14 mouse cellular contexts compared by ENCODE assay signal in the genomic region with DNA sequence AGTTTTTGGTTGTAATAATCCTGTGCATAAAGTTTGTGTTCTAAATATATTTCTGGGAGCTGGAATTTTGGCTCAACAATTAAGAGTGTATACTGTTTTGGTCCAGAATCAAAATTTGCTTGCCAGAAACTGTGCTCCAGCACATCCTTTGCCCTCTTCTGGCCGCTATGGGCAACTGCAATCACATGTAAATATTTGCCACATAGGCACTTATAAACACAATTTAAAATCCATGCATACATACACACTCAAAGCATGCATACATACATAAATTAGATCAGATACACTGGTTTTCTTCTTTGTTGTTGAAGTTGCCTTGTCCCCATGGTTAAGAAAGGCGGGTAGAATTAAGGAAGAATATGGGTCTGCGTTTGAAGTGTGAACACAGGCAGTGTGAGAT.
DNase-seq lines count a peak whose midpoint lies in the region; ATAC-seq and TF ChIP-seq lines count a peak whose summit lies in the region.
"Had no signal": no experiment of that assay in that cellular context is flagged by ENCODE, and none has a peak within 500 bp of the region (broad histone marks: within the 10 kb centered on the region; RNA-seq: fewer than 3 reads in every experiment).

No protein-coding gene starts in this region.

- H3K9ac ChIP-seq in hindbrain, postnatal 0 days (replicated peaks; ENCODE audit: low read length): no peak overlapping the region
- no peak overlapping the region for H3K9ac ChIP-seq in ES-Bruce4 (ENCODE audit: low read depth, poor library complexity, severe bottlenecking)
- H3K9ac ChIP-seq: heart, embryonic 13.5 days; hindbrain, embryonic 15.5 days; kidney, embryonic 15.5 days; limb, embryonic 13.5 days had no signal

- WGBS in hindbrain, postnatal 0 days: 67% methylated on average over 3 of the region's 3 CpGs
- 70% methylated on average over 3 of the region's 3 CpGs for WGBS in hindbrain, embryonic 10.5 days
- WGBS in embryonic facial prominence, embryonic 10.5 days: 70% methylated on average over 3 of the region's 3 CpGs

- TF ChIP-seq POLR2A in ES-Bruce4 (IDR thresholded peaks at IDR 0.05; ENCODE audit: insufficient read depth, low read length): no peak
- no peak for TF ChIP-seq POLR2A in cortical plate, adult 2 months (IDR thresholded peaks at IDR 0.05; ENCODE audit: extremely low read depth, insufficient read depth, low read length)

- no peak overlapping the region for H3K4me3 ChIP-seq in hindbrain, postnatal 0 days (ENCODE audit: low read length)
- no peak overlapping the region for H3K4me3 ChIP-seq in hindbrain, embryonic 10.5 days
- H3K4me3 ChIP-seq in ES-Bruce4 (ENCODE audit: low read depth, low read length): no peak overlapping the region
- H3K4me3 ChIP-seq in cortical plate, adult 2 months (ENCODE audit: insufficient read depth, low read length): no peak overlapping the region
- no peak overlapping the region for H3K4me3 ChIP-seq in embryonic facial prominence, embryonic 10.5 days
- H3K4me3 ChIP-seq: heart, embryonic 13.5 days; hindbrain, embryonic 15.5 days; kidney, embryonic 15.5 days; limb, embryonic 13.5 days had no signal

- no peak overlapping the region for H3K27ac ChIP-seq in hindbrain, postnatal 0 days
- H3K27ac ChIP-seq in hindbrain, embryonic 10.5 days: no peak overlapping the region
- no peak overlapping the region for H3K27ac ChIP-seq in ES-Bruce4 (ENCODE audit: insufficient read depth, low read length)
- H3K27ac ChIP-seq in cortical plate, adult 2 months (ENCODE audit: insufficient read depth, low read length): no peak overlapping the region
- no peak overlapping the region for H3K27ac ChIP-seq in embryonic facial prominence, embryonic 10.5 days (replicated peaks)
- H3K27ac ChIP-seq: heart, embryonic 13.5 days; hindbrain, embryonic 15.5 days; kidney, embryonic 15.5 days; limb, embryonic 13.5 days had no signal

- peak; percentile 34 for DNase-seq in hindbrain, postnatal 0 days (ENCODE audit: low spot score)
- no peak for DNase-seq in hindbrain, embryonic 10.5 days (ENCODE audit: low spot score)
- peak; percentile 11 for DNase-seq in 416B (ENCODE audit: low read depth)
- no peak for DNase-seq in ovary, postnatal 14 days (ENCODE audit: low spot score)
- DNase-seq in embryonic facial prominence, embryonic 10.5 days (ENCODE audit: low spot score): no peak
- DNase-seq in spleen, postnatal 10 days (ENCODE audit: low spot score in 2 of 2): no peak
- DNase-seq: adrenal gland, adult 2 months; lung, adult 18-20 months had no signal

- H3K9me3 ChIP-seq in hindbrain, postnatal 0 days (ENCODE audit: low read length): no peaks in the 10 kb centered on the region
- no peaks in the 10 kb centered on the region for H3K9me3 ChIP-seq in hindbrain, embryonic 10.5 days
- H3K9me3 ChIP-seq in ES-Bruce4 (replicated peaks; ENCODE audit: control insufficient read depth, insufficient read depth, low read length, poor library complexity, severe bottlenecking): no peaks in the 10 kb centered on the region
- H3K9me3 ChIP-seq in embryonic facial prominence, embryonic 10.5 days: no peaks in the 10 kb centered on the region
- H3K9me3 ChIP-seq: heart, embryonic 13.5 days; hindbrain, embryonic 15.5 days; kidney, embryonic 15.5 days; limb, embryonic 13.5 days had no signal

- no peaks in the 10 kb centered on the region for H3K36me3 ChIP-seq in hindbrain, postnatal 0 days (ENCODE audit: insufficient read depth, low read length)
- no peaks in the 10 kb centered on the region for H3K36me3 ChIP-seq in hindbrain, embryonic 10.5 days
- H3K36me3 ChIP-seq in ES-Bruce4 (ENCODE audit: control insufficient read depth, insufficient read depth, low read length, poor library complexity, severe bottlenecking): no peaks in the 10 kb centered on the region
- no peaks in the 10 kb centered on the region for H3K36me3 ChIP-seq in embryonic facial prominence, embryonic 10.5 days (replicated peaks)
- H3K36me3 ChIP-seq: heart, embryonic 13.5 days; hindbrain, embryonic 15.5 days; kidney, embryonic 15.5 days; limb, embryonic 13.5 days had no signal

- no peaks in the 10 kb centered on the region for H3K4me1 ChIP-seq in hindbrain, postnatal 0 days (ENCODE audit: insufficient read depth, low read length)
- H3K4me1 ChIP-seq in hindbrain, embryonic 10.5 days (replicated peaks): no peaks in the 10 kb centered on the region
- H3K4me1 ChIP-seq in ES-Bruce4 (ENCODE audit: control insufficient read depth, insufficient read depth, low read length): no peaks in the 10 kb centered on the region
- H3K4me1 ChIP-seq in cortical plate, adult 2 months (ENCODE audit: control insufficient read depth, insufficient read depth, low read length): no peaks in the 10 kb centered on the region
- no peaks in the 10 kb centered on the region for H3K4me1 ChIP-seq in embryonic facial prominence, embryonic 10.5 days
- H3K4me1 ChIP-seq: heart, embryonic 13.5 days; hindbrain, embryonic 15.5 days; kidney, embryonic 15.5 days; limb, embryonic 13.5 days had no signal

- peak; percentile 63 for TF ChIP-seq CTCF in hindbrain, postnatal 0 days (IDR thresholded peaks at IDR 0.05; ENCODE audit: low read depth)
- peak; percentile 1 for TF ChIP-seq CTCF in ES-Bruce4 (IDR thresholded peaks at IDR 0.05; ENCODE audit: low read depth, low read length)
- 0 out of 2 replicates have a peak, but pooled peaks have one; percentile 28 for TF ChIP-seq CTCF in cortical plate, adult 2 months (IDR thresholded peaks at IDR 0.05; ENCODE audit: extremely low read depth, insufficient read depth, low read length)

- no peak overlapping the region for H3K4me2 ChIP-seq in hindbrain, postnatal 0 days (ENCODE audit: low read depth, low read length)
- H3K4me2 ChIP-seq: heart, embryonic 13.5 days; hindbrain, embryonic 15.5 days; kidney, embryonic 15.5 days; limb, embryonic 13.5 days had no signal

- no peak for TF ChIP-seq EP300 in ES-Bruce4 (IDR thresholded peaks at IDR 0.05; ENCODE audit: insufficient read depth, low read depth, low read length)

- no peaks in the 10 kb centered on the region for H3K27me3 ChIP-seq in hindbrain, postnatal 0 days (ENCODE audit: insufficient read depth, low read length)
- H3K27me3 ChIP-seq in hindbrain, embryonic 10.5 days (ENCODE audit: insufficient read depth, poor library complexity, severe bottlenecking): no peaks in the 10 kb centered on the region
- no peaks in the 10 kb centered on the region for H3K27me3 ChIP-seq in ES-Bruce4 (ENCODE audit: control insufficient read depth, insufficient read depth, low read length, poor library complexity, severe bottlenecking)
- H3K27me3 ChIP-seq in embryonic facial prominence, embryonic 10.5 days (replicated peaks; ENCODE audit: low read depth, poor library complexity, severe bottlenecking): no peaks in the 10 kb centered on the region
- H3K27me3 ChIP-seq: heart, embryonic 13.5 days; hindbrain, embryonic 15.5 days; kidney, embryonic 15.5 days; limb, embryonic 13.5 days had no signal

- no peak for ATAC-seq in hindbrain, postnatal 0 days

Comparison
In these comparisons a context has a peak if more than half of its experiments do, and no peak if none do; other contexts are left out.
1. DNase-seq: peak in hindbrain, postnatal 0 days (single experiment) and 416B (single experiment); none in hindbrain, embryonic 10.5 days (single experiment), ovary, postnatal 14 days (single experiment), embryonic facial prominence, embryonic 10.5 days (single experiment) and spleen, postnatal 10 days (0 of 2).
2. CTCF ChIP-seq: peak in every context shown above with its lines; median percentile 63 in hindbrain, postnatal 0 days; 28 in cortical plate, adult 2 months; 1 in ES-Bruce4.